Mouse (Mus musculus) intestine, postnatal 0 days (tissue): ENCODE measurements at regions not wholly inside any gene's neighbourhood (a gene's known extent, or its start where the extent isn't known, plus 50 kb on each side); places are given as distances from the start of the nearest gene placed in this dataset.

Source experiments
- ATAC-seq: fragments of 200-750 bp; cut with Nextera tagmentation; 2 replicates; pipeline ENCODE4 v1.8.0; 2017; ENCODE audit warnings: mild to moderate bottlenecking, moderate TSS enrichment, moderate library complexity
- H3K27ac ChIP-seq: fragments of 300-500 bp; sonication (generic); 2 replicates; pipeline ENCODE4 v1.5.1; 2014; ENCODE audit warnings: mild to moderate bottlenecking, low read depth, low read length, moderate library complexity
- H3K27me3 ChIP-seq: fragments of 300-500 bp; sonication (generic); replicated peaks from 2 replicates; pipeline ENCODE4 v1.6.1; 2014; ENCODE audit warnings: low read length, mixed read lengths; ENCODE audit not compliant: control insufficient read depth, insufficient read depth
- H3K36me3 ChIP-seq: fragments of 300-500 bp; sonication (generic); 2 replicates; pipeline ENCODE4 v1.6.1; 2014; ENCODE audit warnings: mild to moderate bottlenecking, moderate library complexity; ENCODE audit not compliant: control insufficient read depth, insufficient read depth
- H3K4me1 ChIP-seq: fragments of 300-500 bp; sonication (generic); replicated peaks from 2 replicates; pipeline ENCODE4 v1.6.1; 2014; ENCODE audit warnings: antibody characterized with exemption, low read length, mixed read lengths; ENCODE audit not compliant: control insufficient read depth, insufficient read depth
- H3K4me2 ChIP-seq: fragments of 300-500 bp; sonication (generic); replicated peaks from 2 replicates; pipeline ENCODE4 v1.6.1; 2014; ENCODE audit warnings: low read depth, mild to moderate bottlenecking, moderate library complexity
- H3K4me3 ChIP-seq: fragments of 300-500 bp; sonication (generic); 2 replicates; pipeline ENCODE4 v1.5.1; 2014; ENCODE audit warnings: low read depth, low read length
- H3K9ac ChIP-seq: fragments of 300-500 bp; sonication (generic); 2 replicates; pipeline ENCODE4 v1.6.1; 2014; ENCODE audit warnings: mild to moderate bottlenecking, low read depth, low read length
- H3K9me3 ChIP-seq: fragments of 300-500 bp; sonication (generic); 2 replicates; pipeline ENCODE4 v1.6.1; 2016; ENCODE audit warnings: mixed run types; ENCODE audit not compliant: control insufficient read depth
- CTCF ChIP-seq: sonication (generic); IDR thresholded peaks from 2 replicates; pipeline ENCODE4 v1.5.1; 2016; ENCODE audit warnings: low read depth, mild to moderate bottlenecking, control low read depth, antibody characterized with exemption, moderate library complexity
- WGBS: fragments of 180-500 bp; shearing (Covaris S2); extraction: QIAGEN DNeasy Blood & Tissue Kit; methylation state at CpG from one replicate; pipeline ENCODE4 v1.1.7; 2014; 5-methylcytosine and 5-hydroxymethylcytosine counted together

DNA sequence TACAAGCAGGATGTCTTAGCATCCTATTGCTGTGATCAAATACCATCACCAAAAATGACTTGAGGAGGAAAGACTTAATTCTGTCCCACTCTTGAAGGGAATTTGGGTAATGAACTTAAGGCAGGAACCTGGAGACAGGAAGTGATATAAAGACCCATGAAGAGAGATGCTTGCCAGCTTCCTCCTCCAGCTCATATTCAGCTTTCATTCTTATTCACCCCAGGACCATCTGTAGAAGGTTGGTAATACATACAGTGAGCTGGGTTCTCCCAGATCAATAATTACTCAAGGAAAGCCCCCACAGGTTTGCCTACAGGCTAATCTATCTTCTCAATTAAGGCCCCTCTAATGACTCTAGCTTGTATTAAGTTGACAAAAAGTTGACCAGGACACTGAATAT lies 283.5 kb upstream of the Rarb start:
- no peak overlapping the region for H3K27ac ChIP-seq
- H3K27me3 ChIP-seq = no peaks in the 10 kb centered on the region
- no peak for TF ChIP-seq CTCF

DNA sequence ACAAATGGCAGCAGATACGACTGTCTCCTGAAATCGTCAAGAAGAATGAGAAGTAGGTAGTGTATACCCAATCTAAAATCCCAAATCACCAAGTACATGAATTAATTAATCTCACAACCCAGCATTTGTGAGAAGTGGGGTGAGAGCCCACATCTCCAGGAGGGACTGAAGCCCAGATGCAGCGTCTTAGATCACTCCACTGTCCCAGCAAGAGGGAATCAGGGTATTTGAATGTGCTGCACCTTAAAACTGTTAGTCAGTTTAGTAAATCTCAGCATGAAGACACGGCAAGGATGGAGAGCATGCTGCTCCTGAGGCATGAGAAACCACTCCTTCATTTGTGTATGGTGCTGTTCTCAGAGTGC lies 271.6 kb upstream of the Rarb start:
- H3K36me3 ChIP-seq = no peaks in the 10 kb centered on the region
- TF ChIP-seq CTCF = no peak
- H3K27ac ChIP-seq = no peak overlapping the region
- no peaks in the 10 kb centered on the region for H3K9me3 ChIP-seq
- no peaks in the 10 kb centered on the region for H3K4me1 ChIP-seq
- no peak overlapping the region for H3K4me3 ChIP-seq
- WGBS = 67% methylated on average over 4 of the region's 4 CpGs
- ATAC-seq = no peak
- no peak overlapping the region for H3K4me2 ChIP-seq
- no peaks in the 10 kb centered on the region for H3K27me3 ChIP-seq
- no peak overlapping the region for H3K9ac ChIP-seq

More for the DNA sequence above, 283.5 kb upstream of the Rarb start:
- Histone ChIP-seq H3K4me2 (no peak overlapping the region), H3K9ac (no peak overlapping the region), H3K9me3 (no peaks in the 10 kb centered on the region), H3K4me1 (no peaks in the 10 kb centered on the region), H3K36me3 (no peaks in the 10 kb centered on the region), H3K4me3 (no peak overlapping the region)
- ATAC-seq = no peak

DNA sequence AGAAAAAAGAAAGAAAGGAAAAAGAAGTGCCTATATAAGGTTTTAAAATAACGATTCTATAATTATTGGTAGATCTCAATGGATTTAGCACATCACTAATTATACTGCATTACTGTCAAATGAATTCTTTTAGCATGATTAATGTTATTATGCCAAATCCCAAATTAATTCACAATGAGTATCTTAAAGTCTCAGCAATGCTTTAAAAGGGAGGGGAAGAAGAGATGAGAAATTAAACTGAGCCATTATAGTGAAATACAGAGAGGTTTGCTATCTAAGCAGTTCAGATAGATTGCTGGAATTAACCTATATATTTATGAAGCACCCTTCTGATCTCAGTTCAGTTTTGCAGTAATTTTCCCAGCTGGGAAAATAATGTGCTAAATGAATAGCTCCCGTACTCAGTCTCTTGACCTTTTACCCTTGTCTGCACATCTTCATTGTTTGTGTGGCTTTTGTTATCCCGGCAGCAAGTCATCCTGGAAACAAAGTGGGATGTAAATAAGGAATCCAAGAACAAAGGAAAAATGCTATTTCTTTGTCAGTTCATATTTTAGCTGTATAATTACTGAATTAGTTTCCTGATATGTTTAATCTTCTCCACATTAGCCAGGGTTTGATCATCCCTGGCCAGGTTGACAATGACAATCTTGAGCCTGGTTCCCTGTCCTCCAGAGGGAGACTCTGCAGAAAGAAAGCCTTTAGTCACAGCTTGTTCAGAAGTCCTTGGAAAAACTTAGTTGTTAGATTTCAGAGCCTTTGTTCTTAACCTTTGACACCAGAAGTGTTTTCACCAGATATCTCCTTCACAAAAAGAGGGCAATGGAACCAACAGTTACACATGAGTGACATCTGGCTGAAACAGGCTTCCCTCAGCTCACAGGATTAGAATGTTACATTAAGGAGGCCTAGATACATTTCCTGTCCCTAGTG lies 270.9 kb upstream of the Rarb start:
- no peak for TF ChIP-seq CTCF
- no peak overlapping the region for H3K27ac ChIP-seq
- H3K9ac ChIP-seq = no peak overlapping the region
- WGBS = 43% methylated on average over 3 of the region's 3 CpGs
- H3K4me2 ChIP-seq = no peak overlapping the region
- ATAC-seq = no peak
- no peaks in the 10 kb centered on the region for H3K9me3 ChIP-seq
- no peaks in the 10 kb centered on the region for H3K36me3 ChIP-seq
- no peaks in the 10 kb centered on the region for H3K27me3 ChIP-seq
- H3K4me3 ChIP-seq = no peak overlapping the region
- H3K4me1 ChIP-seq = no peaks in the 10 kb centered on the region

DNA sequence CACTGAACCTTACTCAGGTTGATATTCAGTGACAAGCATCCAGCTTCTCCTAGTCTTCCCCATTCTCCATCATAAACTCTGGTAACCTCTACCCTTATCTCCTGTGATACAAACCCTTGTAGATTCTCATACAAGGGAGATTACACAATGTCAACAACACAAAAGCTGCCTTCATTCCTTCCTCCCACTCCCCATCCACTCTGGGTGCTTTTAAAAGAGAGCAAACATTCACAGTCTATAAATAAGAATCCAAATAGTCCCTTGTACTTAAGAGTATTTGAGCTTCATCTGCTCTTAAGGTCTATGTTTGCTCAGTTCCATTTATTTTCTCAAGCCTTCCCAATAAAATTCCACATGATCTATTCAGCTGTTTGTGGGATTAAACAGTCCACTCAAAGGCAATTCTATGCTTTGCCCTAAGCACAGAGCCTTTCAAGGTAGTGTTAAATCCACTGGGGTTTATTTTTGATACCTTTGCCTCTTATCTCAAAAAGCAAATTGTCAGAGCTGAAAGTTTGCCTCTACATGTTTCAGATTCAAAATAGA lies 270.2 kb upstream of the Rarb start:
- ATAC-seq = no peak
- Histone ChIP-seq H3K9me3 (no peaks in the 10 kb centered on the region), H3K4me3 (no peak overlapping the region), H3K27me3 (no peaks in the 10 kb centered on the region), H3K27ac (no peak overlapping the region), H3K9ac (no peak overlapping the region), H3K4me2 (no peak overlapping the region), H3K4me1 (no peaks in the 10 kb centered on the region), H3K36me3 (no peaks in the 10 kb centered on the region)
- TF ChIP-seq CTCF = no peak

DNA sequence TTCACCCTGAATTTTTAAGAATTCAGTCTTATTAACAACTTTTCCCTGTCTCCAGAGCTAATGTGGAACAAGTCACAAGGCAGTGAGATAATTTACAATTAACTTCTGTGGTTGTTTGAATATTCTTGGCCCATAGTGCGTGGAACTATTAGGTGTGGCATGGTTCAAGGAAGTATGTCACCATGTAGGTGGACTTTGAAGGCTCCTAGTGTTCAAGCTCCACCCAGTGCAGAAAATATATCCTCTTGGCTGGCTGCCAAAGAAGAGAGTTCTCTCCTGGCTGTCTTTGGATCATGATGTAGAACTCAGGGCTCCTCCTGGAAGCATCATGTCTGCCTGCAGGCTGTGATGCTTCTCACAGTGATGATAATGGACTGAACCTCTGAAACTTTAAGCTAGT lies 268.9 kb upstream of the Rarb start:
- H3K9ac ChIP-seq = no peak overlapping the region
- no peak overlapping the region for H3K27ac ChIP-seq
- peak; percentile 61 for ATAC-seq
- no peak overlapping the region for H3K4me2 ChIP-seq
- no peak for TF ChIP-seq CTCF
- no peaks in the 10 kb centered on the region for H3K9me3 ChIP-seq
- no peak overlapping the region for H3K4me3 ChIP-seq
- no peaks in the 10 kb centered on the region for H3K27me3 ChIP-seq
- WGBS = 25% methylated on average over 1 of the region's 1 CpGs
- no peaks in the 10 kb centered on the region for H3K4me1 ChIP-seq
- H3K36me3 ChIP-seq = no peaks in the 10 kb centered on the region

DNA sequence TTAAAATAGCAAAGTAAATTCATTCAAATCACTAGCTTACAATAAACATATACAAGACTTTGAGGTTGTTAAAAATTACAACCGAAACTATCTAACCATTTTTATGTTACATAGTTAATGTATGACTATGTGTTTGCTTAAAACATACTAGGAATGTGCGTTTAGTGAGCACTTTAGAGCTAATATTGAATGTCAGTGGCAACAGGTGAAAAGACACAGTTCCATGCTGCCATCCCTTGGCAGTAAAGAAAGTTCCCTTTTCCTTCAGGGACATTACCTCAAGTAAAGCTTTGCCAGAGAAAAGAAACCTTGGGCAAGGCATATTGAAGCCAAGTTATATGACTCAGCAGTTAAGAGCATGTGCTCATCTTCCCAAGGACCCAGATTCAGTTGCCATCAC lies 265.0 kb upstream of the Rarb start:
- Histone ChIP-seq H3K4me2 (no peak overlapping the region), H3K27ac (no peak overlapping the region), H3K27me3 (no peaks in the 10 kb centered on the region), H3K9me3 (no peaks in the 10 kb centered on the region), H3K9ac (no peak overlapping the region), H3K4me1 (no peaks in the 10 kb centered on the region), H3K36me3 (no peaks in the 10 kb centered on the region), H3K4me3 (no peak overlapping the region)
- ATAC-seq = no peak
- 30% methylated on average over 2 of the region's 2 CpGs for WGBS
- peak; percentile 43; the same call in 1 of the 2 replicates for TF ChIP-seq CTCF
